Mouse (Mus musculus) heart, postnatal 4 days (tissue): ENCODE measurements around the gene Tap2. TPM values are rescaled to one million over a fixed set of nuclear protein-coding genes. Genes with fewer than 3 reads are reported as not detected.

Experiments
- DNase-seq: peaks from one replicate; pipeline ENCODE4 v3.0.0; 2021
- total RNA-seq, 2 experiments: library from RNA; stranded (reverse); gene quantifications; 2 replicates each; pipeline ENCODE4 v1.2.3; 2021

Tap2 gene
- total RNA-seq = 10 to 100 TPM; 10.7 to 12.3 TPM

DNA sequence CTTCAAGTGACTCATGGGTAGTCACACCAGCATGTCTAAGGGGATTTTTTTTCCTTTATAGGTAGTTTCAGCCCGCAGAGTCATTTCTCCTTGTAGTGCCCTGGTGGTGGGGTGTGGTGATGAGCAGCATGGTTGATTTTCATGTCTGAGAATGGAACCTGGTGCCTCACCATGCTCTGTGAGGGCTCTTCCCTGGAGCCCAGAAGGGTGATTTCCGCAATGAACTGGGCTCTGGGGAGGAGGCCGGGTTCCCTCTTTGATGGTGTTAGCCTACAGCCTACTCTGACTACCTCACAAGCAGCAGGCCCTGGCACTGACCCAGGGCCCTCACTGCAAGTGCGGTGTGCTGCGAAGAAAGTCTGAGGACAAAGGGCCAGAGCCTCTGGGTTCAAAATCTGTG lies at the start of gene Tap2:
Gene Tap2, plus strand, starts transcription at position 84 of the 400 bp plus-strand sequence.
- DNase-seq = no peak

DNA sequence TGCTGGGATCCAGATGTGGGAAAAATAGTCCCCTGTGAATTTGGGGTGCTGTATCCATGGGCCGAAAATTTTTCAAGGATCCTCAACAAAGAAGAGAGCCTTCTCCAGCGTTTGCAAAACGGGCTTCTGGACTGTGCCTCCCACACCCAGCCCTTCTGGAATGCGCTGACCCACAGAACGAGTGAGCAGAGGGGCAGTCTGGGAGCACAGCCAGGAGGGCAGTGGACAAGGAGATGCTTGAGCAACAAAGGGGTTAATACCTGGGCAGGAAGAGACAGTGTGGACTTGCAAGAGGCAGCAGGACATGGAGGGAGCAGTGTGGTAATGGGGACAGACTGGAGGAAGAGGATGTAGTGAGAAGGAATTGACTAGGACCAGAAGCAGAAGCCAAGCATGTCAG lies 47.8 kb upstream of the Tap2 start:
- DNase-seq = no peak

DNA sequence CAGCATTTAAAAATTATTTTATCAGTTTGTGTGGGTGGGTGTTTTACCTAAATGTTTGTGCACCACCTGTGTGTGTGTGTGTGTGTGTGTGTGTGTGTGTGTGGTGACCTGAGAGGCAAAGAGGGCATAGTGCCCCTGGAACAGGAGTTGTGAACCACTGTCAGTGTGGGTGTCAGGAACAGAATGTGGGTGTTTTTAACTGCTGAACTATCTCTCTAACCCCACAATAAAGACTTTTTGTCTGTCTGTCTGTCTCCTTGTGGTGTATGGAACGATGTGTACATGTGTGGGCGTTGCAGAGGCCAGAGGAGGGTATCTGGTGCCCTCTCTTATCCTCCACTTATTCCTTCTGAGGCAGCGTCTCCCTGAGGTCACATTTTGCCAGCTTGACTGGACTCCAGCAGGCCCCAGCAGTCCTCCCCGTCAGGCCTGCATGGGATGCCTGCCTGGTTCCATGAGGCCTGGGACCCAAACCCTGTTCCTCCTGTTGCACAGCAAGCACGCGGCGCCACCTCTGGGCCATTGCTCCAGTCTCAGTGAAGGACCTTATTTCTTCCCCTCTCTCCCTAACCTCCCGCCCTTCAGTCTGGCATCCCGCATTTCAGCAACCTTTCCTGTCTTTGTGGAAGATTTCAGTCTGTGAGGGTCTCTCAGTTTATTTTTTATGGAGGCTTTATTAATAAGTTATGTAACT lies 39.0 kb upstream of the Tap2 start:
- no peak for DNase-seq

DNA sequence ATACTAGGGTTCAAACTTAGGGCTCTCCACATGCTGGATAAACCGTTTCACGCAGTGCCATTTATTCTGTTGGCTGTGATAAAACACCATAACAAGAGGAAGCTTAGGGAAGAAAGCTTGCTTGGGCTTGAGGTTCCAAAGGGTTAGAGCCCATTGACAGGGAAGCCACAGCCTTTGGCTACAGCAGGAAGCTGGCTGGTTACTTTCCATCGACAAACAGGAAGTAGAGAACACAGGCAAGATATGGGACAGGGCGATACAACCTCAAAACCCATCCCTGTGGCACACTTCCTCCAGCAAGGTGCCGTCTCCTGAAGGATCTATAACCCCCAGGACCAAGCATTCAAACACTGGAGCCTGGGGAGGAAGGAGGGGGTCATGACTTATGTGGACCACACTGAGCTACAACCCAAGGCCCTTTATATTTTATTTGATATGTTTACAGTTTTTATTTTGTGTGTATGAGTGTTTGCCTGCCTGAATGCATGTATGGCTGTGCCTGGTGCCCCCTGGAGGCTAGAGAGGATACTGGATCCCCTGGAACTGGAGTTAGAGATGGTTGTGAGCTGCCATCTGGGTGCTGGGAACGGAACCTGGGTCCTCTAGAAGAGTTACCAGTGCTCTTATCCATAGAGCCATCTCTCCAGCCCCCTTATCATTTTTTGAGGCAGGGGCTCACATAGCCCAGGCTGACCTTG lies 38.1 kb upstream of the Tap2 start:
- no peak for DNase-seq

DNA sequence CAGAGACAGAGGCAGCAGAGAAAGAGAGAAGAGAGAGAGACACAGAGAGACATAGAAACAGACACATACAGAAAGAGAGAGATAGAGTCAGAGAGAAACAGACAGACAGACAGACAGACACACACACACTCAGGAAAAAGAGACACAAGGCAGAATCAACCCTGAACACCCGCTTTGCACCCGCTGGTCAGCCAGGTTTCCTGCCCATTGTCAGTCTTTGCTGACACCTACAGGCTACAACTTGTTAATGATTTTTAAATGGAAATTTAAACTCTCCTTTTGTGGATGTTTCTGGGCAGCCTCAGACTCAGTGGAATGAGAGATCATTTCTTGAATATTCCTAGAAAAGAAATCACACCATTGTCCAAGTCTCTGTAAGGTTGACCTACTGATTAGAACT lies 34.0 kb upstream of the Tap2 start:
- DNase-seq = peak; percentile 62

DNA sequence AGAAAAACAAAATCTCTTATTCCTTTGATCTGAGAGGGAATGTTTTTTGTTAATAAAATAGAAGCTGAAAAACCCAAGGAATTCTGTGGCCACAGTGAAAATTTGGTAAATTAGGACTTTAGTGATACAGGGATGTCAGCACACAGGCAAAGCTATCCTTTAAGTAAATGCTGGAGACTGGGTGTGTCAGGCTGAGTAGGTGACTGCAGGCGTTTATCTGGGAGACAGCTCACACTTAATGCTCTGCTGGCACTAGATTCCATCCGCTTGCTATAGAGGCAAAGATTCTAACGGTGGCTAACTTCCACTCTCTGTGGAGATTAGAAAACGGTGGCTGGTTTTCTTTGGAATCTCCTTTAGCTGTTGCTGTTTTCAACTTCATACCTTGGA lies 32.8 kb upstream of the Tap2 start:
- no peak for DNase-seq

DNA sequence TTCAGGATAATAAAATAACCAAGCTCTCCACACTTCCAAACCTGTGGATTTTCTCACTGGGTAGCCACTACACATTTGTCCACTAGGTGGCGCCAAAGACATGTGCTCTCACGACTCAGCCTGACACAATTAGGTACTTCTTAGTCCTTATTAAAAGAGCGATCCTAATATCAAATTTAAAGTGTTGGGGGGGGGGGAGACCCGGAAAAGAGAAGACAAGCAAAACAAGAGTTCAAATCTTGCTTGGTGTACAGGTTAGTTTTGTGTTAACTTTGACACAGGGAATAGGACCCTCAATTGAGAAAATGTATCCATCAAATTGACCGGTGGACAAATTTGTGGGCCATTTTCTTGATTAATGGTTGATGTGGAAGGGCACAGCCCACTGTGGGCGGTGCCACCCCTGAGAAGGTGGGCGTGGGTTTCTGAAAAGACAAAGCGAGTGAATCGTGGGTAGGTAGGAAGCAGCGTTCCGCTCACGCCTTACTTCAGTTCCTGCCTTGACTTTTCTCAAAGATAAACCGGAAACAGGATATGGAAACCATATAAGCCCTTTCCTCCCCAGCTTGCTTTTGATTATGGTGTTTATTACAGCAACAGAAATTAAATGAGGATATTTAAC lies 32.3 kb upstream of the Tap2 start:
- peak; percentile 88 for DNase-seq

DNA sequence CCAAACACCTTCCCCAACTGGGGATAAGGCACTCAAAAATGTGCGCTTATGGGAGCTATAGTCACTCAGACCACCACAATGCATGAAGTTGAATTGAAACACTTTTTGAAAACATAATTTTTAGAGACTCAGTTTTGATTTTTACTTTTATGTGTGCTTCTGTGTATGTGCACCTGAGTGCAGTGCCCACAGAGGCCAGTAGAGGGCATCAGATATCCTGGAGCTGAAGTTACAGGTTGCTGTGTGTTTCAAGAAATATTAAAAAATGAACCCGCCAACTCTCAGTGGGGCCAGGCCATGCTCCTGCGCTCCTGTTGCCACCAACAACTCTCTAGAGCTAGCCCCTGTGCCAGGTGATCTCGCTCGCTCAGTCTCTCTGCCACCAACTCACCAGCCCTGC lies 30.8 kb upstream of the Tap2 start:
- no peak for DNase-seq

DNA sequence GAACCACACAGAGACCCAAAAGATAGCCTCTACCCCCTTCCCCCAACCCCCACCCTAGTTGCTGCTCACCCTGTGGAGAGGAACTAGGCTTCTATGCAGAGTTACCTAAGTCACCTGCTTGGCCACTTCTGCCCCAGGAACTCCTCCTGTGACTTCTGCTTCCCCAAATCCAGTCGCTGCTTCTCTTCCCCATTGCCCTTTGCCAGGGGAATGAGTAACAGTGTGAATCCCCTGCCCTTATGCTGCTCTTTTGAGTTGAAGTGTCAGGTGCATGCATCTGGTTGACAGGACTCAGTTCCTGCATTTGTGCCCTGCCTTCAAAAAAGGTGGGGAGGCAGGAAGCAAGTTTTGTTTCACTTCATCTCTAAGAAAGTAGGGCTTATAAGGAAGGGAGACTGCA lies 29.3 kb upstream of the Tap2 start:
- no peak for DNase-seq

DNA sequence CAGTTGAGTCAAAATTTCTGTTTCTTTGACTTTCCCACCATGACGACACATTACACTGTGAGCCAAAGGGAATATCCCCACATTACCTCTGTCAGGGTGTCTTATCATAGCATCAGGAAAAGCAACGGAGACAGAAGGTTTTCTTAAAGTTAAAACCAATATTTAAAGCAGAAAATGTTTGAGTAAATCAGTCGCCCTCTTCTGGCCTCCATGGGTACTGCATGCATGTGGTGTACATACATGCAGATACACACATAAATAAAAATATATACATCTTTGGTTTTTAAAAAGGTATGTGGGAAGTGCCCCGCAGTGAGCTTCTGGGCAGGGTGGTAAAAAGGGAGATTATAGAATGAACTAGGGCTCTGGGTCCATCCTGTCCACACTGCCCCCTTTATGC lies 26.1 kb upstream of the Tap2 start:
- no peak for DNase-seq

DNA sequence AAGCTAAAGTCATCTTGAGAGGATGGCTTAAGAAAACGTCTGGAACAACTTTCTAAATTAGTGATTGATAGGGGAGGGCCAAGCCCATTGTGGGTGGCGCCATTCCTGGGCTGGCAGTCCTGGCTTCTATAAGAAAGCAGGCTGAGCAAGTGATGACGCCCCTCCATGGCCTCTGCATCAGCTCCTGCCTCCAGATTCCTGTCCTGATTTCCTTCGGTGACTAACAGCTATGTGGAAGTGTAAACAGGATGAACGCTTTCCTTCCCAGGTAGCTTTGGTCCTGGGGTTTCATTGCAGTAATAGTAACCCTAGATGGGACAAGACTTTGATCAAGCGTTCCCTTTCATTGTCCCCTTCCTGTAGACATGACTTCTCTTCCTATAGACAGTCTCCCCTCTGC lies 24.3 kb upstream of the Tap2 start:
- DNase-seq = no peak

DNA sequence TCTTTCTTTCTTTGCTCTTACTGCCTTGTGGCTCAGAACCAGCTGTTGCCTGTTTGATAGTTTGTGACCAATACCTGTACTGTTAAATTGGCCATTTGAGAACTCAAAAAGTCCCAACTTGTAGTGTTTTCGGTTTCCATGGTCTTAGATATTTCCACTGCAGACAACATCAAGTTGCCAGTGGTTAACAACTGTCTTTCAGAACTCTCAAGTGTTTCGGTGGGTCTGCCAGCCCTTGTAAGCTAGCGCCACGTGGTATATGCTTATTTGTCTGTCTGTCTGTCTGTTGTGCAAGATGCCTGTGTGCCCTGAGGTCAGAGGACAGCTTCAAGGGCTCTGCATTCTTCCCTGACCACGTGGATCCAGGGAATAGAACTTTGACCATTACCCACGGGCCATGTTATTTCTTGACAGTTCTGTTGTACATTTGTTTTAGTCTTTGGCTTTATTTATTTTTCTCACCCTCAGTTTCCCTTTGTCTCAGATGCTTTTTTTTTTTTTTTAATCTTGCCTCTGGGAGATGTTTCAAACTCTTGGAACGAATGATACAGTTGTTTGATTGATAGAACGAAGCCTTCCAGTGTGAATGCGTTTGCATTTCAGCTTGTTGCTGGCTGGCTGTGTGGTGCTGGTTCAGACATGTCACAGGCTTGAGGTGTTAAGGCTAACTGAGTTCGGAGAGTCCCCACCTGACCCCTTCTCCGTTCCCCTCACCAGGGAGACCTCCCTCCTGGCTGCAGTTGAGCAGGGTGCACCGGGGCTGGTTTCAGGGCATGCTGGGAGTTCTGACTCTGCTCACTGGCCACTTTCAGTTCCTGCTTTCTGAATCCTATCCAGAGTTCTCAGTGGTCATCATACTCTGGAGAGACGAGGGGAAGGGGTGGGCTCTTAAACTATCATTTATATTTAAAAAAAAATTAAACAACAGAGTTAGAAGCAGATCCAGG lies 23.1 kb upstream of the Tap2 start:
- DNase-seq = no peak

DNA sequence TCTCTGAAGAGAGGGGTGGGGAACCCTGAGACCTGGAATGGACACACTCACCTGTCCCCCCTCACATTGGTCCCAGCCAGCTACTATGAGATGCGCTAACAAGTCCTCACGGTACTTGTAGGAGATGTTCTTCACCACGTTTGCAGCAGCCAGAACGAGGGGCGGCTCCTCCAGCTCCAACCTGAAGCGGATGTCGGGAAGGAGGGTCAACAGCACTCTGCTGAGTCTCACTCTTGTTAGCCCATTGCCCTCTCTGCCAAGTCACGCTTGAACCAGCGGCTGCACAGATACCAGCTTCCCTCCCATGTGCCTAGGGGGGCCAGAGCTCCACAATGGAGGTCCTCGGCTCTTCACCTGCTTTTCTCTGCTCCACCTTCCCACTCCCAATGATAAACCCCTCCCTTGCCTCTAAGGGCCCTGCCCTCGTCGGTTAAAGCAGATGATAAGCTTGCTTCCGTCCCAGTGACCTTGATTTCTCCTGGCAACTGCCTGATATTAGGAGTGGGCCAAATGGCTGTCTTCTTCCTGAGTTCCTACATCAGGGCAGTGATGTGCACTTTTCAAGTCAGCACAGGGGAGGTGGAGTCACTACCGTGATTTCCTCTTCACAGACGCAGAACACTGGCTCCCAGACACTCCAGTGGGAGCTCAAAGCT lies 19.6 kb upstream of the Tap2 start:
- DNase-seq = no peak

DNA sequence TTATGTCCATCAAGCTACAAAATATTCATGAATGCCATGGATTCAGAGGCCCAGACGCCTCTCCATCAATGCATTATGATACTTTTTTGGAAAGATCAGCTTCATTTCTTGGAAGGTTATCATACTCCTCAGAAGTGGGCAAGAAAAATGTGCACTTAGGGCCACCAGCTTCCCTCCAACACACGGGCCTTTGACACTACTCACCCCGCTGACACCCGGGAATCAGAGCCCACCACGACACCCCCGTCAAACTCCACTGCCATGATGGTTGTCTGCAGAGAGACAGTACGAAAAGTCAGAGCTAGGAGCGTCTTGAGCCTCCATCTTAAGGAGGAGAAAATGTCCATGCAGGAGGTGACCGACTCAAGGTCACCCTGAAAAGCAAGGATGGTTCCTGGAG lies 17.8 kb upstream of the Tap2 start:
- no peak for DNase-seq

DNA sequence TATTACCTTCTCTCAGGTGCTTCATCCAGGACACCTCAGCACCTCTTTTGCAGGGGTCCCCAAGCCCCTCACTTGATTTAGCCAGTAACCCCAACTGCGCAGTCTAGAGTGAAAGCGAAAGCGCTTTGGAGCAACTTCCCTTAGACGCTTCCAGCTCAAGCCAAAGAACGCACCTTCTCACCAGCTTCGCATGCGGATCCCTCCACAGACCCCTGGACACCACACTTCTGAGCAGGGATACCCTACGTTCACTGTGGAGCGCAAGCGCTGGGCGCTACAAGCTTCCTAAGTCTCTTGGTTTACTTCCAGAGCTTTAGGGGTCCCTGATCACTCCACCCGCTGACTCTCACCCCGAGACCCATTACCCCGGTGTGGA lies 16.5 kb upstream of the Tap2 start:
- DNase-seq = no peak

DNA sequence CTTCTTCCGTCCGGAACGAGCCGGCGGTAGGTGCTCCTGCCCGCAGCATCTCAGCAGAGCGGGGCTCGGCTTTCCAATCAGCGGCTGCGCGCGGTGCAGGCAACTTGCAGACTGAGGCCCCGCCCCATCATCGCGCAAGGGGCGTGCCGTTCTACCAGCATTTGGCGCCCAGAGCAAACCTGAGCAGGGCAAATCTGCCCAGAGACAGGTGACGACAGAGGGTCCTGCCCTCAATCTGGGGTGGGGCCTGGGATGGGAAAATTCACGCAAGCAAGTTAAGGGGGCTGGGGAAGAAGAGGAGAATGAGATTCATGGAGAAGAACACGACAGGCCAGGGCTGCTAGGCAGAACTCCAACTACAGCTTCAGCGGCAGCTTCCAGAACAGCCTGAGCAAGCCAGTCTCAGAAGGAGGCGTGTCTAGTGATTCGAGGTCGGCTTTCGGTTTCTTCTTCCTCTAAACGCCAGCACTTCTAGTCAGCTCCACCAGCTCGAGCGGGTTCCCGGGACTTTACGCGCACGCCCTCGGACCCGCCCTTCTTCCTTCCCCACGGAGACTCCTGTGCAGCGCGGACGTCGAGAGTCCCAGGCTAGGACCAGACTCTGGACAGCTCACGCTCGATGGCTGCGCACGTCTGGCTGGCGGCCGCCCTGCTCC lies 15.9 kb upstream of the Tap2 start, which contains the start of the genes Tap1 and Psmb9:
Gene Tap1, plus strand, starts transcription at position 293 of the 656 bp plus-strand sequence.
Gene Psmb9, minus strand, starts transcription at position 504 of the 656 bp plus-strand sequence.
- DNase-seq = peak; percentile 98

DNA sequence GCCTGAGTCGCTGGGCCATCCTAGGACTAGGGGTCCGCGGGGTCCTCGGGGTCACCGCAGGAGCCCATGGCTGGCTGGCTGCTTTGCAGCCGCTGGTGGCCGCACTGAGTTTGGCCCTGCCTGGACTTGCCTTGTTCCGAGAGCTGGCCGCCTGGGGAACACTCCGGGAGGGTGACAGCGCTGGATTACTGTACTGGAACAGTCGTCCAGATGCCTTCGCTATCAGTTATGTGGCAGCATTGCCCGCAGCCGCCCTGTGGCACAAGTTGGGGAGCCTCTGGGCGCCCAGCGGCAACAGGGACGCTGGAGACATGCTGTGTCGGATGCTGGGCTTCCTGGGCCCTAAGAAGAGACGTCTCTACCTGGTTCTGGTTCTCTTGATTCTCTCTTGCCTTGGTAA lies 15.3 kb upstream of the Tap2 start:
- peak; percentile 55 for DNase-seq

DNA sequence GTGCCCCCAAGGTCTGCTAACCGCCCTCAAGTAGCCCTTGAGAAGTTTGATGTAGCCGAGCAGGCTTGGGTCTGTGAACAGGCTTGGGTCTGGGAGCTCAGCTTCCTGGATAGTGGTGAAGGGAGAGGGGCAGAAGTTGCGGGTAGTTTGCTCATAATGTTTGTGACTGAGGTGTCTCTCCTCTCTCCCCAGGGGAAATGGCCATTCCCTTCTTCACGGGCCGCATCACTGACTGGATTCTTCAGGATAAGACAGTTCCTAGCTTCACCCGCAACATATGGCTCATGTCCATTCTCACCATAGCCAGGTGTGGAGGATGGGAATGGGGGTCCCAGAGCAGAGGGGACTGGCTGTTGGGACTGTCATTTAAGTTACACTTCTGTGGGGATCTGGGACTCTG lies 14.3 kb upstream of the Tap2 start:
- DNase-seq = no peak

DNA sequence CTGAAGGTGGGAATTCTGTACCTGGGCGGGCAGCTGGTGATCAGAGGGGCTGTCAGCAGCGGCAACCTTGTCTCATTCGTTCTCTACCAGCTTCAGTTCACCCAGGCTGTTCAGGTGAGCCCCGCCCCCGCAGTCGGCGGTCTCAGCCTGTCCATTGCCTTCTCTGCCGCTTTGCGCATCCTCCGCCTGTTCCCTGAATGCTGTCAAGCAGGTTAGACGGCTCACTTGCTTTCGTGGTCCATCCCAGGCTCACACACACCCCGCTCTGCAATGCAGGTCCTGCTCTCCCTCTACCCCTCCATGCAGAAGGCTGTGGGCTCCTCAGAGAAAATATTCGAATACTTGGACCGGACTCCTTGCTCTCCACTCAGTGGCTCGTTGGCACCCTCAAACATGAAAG lies 10.5 kb upstream of the Tap2 start:
- DNase-seq = no peak

DNA sequence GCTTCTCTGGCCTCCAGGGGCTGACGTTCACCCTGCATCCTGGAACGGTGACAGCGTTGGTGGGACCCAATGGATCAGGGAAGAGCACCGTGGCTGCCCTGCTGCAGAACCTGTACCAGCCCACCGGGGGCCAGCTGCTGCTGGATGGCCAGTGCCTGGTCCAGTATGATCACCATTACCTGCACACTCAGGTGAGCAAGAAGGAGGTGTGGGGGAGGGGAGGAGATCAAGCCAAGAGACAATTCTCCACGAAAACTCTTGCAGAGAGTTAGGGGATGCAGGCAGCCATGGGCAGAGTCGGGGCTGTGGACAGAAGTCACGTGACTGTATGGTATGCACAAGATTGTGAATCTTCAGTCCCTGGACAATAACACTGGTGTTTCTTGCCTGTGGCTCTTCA lies 9.9 kb upstream of the Tap2 start:
- DNase-seq = no peak

DNA sequence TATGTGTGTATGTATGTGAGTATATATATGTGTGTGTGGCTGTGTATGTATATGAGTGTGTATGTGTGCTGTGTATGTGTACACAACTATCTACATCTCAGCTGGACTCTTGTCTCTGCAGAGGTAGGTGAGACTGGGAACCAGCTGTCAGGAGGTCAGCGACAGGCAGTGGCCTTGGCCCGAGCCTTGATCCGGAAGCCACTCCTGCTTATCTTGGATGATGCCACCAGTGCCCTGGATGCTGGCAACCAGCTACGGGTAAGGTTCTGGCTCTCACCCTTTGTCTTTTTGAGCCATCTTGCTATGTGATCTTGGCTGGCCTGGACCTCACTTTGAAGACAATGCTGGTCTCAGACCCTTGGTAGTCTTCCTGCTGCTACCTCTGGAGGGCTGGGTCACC lies 8.6 kb upstream of the Tap2 start:
- DNase-seq = no peak

DNA sequence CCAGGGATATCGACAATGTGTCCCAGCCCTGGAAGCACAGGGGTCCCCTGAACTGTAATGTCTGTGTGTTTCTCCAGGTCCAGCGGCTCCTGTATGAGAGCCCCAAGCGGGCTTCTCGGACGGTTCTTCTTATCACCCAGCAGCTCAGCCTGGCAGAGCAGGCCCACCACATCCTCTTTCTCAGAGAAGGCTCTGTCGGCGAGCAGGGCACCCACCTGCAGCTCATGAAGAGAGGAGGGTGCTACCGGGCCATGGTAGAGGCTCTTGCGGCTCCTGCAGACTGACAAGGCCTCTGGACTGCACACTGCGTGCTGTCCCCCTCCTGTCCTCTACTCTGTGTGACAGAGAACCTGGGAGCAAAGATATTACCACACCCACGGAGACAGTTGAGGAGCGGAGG lies 6.8 kb upstream of the Tap2 start:
- no peak for DNase-seq
